Mouse (Mus musculus) liver, embryonic 14.5 days (tissue): ENCODE results near the gene Plcb1.

Experiments
- CTCF ChIP-seq: IDR thresholded peaks from 2 replicates; pipeline ENCODE4 v1.5.1; 2016; ENCODE audit warnings: antibody characterized with exemption, low read depth, control low read depth
- EP300 ChIP-seq: IDR thresholded peaks from 2 replicates; pipeline ENCODE4 v1.6.1; 2016; ENCODE audit warnings: antibody characterized with exemption, low read depth

DNA sequence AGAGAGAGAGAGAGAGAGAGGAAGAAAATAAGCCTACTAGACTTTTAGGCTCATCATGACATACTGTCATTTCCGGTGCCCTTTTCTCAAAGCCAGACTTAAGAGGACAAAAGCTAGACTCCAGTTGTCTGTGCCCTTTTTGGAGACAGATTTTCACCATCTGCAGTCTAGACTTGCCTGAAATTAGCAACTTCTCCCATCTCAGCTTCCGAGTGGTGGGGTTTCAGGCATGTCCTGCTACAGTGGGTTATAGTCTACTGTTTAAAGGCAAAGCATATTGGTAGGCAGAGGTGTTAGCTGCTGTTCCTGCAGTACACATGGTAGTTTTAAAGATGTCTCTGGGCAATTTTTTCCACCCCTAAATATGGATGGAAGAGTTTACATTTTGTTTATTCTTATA is 149.6 kb downstream of the Plcb1 start:
- TF ChIP-seq CTCF, result no peak
- TF ChIP-seq EP300, result no peak
